Mouse (Mus musculus) kidney, postnatal 36 days (tissue): ENCODE measurements at regions not wholly inside any gene's neighbourhood (a gene's known extent, or its start where the extent isn't known, plus 50 kb on each side); places are given as distances from the start of the nearest gene placed in this dataset.

Source experiments
- DNase-seq, 2 experiments: peaks; one replicate each; pipeline ENCODE4 v3.0.0; 2021 to 2022; ENCODE audit warnings: mixed read lengths in 2 of 2

DNA sequence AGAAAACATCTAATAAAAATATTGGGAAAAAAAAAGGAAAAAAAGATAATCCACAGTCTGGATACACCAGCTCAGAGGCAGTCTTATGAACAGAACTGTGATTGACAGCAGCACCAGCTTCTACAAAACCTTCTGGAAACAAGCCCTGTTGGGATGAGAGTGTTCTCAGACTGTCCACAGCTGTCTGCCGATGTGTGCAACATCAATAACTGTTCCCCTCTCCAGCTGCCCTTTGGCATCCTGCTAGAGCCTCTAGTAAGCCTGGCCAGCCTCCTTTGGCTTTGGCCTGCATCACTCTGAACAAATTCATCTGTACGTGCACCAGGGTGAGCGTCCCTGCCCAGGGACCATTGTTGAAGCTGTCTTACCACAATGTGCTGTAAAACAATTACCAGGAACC is 137.0 kb upstream of the Irs2 start:
- DNase-seq = no peak

DNA sequence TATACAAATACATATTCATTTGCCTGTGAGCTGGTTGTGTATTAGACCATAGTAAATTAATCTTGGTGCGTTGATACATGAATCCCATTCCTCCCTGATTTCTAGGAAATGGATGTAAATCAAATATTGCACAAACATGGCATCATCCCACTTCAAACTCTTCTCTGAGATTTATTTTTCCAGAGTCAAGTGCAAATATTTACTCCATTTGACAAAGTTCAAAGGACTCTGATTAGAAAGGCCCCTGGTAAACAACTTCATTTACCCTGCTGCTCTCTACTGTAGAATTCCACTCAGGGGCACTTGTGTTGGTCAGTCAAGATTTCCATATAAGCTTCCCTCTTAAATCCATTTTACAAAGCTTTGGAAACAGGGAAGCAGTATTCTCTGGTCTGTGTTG is 132.3 kb upstream of the Irs2 start:
- no peak for DNase-seq

- no peak for DNase-seq
These were observed 131.0 kb upstream of the Irs2 start for GRCm38 (mm10) chr8:11139294-11139693.

- DNase-seq = no peak
These were observed 130.2 kb upstream of the Irs2 start for GRCm38 (mm10) chr8:11138302-11139020.

GRCm38 (mm10) chr8:11136566-11136965 is 128.3 kb upstream of the Irs2 start:
- no peak for DNase-seq

GRCm38 (mm10) chr8:11135135-11135534 is 126.9 kb upstream of the Irs2 start:
- DNase-seq = no peak

- no peak for DNase-seq
These were observed 126.3 kb upstream of the Irs2 start for GRCm38 (mm10) chr8:11134562-11134961.

DNA sequence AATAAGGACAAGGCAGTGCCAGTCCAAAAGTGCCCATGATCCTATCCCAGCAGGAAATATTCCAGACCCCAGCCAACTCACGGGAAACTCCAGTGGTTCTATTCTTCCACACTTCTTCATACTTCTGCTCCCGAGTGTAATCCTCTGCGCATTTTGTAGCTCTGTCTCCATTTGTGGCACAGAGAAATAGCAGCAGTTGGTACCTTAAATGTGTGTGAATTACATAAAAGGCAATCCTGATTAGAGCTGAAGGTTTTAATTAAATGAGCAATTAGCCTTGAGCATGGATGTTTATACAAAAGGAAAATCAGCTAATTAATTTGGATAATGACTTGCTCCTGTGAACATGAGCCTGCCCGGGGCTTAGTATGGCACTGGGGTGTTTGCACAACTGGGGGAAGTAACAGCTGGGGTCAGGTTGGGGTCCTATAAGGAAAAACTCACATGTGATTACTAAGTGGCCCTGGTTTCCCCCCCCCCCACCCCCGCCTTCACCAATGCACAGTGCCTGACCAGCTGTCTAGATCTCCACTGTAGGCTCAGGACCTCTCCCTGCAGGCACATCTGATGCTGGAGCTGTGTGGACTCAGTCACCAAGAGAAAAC is 110.9 kb upstream of the Irs2 start:
- no peak for DNase-seq

DNA sequence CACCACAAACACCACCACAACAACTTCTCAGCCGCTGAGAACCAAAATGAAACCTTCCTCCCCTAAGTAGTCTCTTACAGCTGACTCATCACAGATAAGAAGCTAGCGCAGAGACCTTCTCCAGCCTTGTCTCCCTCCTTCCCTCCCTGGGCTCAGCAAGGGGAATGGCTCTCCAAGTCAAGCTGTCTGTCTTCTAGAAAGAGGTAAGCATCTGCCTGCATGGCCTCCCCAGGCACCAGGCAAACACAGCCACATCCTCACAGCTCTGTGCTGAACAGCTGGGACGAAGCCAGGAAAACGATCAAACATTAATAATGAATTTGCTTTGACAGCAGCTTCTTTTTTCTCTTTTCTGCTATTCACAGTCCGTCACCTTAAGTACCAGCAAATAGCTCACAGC is 108.3 kb upstream of the Irs2 start:
- DNase-seq = peak; percentile 39 to 60

DNA sequence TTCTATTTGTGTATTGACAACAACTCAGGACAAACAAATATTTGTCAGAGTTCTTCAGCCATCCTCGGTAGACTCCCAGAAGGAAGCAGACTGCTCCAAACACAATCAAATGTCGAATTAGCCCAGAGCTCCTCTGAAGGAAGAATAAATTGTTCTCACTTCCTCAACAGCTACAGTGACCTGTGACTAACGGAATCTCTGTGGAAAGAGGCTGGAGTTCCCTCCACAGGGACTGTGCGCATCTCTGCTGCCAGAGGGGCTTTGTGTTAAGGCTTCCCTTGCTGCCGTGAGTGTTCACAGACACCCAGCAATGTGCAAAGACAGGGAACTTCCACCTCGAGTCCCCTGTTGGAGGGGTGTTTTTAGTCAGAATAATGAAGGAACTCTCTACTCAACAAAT is 107.0 kb upstream of the Irs2 start:
- DNase-seq = no peak

DNA sequence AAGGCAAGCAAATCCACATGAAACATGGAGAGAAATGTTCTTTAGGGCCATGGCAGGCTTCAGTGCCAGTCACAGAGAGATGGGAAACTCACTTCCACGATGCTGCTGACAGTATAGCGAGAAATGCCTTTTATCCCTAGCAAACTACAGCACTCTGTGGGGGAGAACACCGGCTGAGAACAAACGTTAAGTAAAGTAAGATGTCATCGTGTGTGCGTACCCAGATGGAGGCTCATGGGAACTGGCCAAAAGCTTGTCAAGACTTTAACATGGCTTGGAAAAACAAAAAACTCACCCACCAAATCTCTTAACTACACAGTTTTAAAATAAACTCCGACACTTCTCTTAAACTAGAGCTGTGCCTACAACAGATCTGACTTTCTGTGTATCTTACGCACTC is 106.3 kb upstream of the Irs2 start:
- no peak for DNase-seq

GRCm38 (mm10) chr8:11112908-11113532 is 104.8 kb upstream of the Irs2 start:
- peak; percentile 25 to 26 for DNase-seq

- no peak for DNase-seq
These were observed 103.7 kb upstream of the Irs2 start for GRCm38 (mm10) chr8:11111987-11112386.

- DNase-seq = no peak
These were observed 99.2 kb upstream of the Irs2 start for GRCm38 (mm10) chr8:11107435-11107834.

DNA sequence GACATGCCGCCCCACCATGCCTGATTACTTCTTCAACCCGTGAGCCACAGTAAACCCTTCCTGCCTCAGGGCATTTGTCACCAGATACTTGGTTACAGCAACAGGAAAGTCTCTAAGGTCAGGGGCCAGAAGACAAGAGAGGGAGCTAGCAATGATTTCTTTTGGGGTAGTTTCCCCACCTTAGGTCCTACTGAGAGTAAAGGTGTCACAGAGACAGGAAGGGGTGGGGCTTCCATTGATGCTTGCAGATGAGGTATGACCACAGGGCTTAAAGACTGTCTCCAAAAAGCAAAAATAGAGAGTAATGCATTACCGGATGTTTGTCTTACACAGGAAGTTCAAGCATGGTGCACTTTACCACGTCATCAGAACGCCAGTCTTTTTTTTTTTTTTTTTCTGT is 98.8 kb upstream of the Irs2 start:
- DNase-seq = no peak

GRCm38 (mm10) chr8:11103745-11104607 is 95.7 kb upstream of the Irs2 start:
- DNase-seq = no peak

DNA sequence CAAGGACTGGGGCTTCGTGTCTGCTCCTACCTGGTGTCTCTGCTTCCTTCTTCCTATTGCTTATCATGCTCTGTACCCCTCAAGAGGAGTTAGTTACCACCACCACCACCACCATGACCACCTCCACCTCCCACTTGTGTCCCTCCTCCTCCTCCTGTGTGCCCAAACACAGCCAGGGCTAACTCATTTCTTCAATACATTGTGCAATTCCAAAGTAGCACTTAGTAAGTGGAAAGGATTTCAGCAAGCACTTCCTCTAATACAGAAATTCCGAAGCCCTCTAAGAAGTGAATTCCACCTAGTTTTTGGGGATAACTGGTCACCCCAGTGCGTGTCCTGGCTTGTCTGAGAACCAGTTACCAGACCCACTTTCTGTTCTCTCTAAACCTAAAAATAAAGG is 92.1 kb upstream of the Irs2 start:
- no peak for DNase-seq

GRCm38 (mm10) chr8:11099591-11099855 is 91.3 kb upstream of the Irs2 start:
- DNase-seq = no peak

GRCm38 (mm10) chr8:11098790-11099590 is 90.7 kb upstream of the Irs2 start:
- DNase-seq = no peak

DNA sequence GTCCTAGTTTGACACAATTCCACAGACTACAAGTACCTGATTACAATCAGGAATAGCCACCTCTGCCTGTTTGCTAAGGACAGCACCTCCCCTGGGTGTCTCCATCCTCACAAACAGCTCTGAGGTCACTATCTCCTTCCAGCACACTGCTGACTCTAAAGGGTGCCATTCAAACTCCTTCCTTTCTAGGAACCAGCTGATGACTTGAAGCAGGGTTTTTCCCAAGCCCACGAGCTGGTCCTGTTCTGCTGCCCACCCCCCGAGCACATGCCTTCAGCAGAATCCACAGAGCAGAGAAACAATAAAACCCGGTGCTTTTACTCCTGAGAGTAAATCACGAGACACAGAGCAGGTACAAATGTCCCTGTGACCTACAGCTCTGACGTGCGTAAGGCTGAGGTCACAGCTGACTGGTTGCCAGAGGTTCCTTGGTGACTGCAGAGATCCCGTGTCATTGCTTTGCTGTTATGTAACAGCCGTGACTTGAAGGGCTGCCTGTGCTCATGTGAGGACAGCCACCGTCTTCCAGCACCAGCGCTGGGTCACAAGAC is 90.0 kb upstream of the Irs2 start:
- peak; percentile 82 to 84 for DNase-seq

DNA sequence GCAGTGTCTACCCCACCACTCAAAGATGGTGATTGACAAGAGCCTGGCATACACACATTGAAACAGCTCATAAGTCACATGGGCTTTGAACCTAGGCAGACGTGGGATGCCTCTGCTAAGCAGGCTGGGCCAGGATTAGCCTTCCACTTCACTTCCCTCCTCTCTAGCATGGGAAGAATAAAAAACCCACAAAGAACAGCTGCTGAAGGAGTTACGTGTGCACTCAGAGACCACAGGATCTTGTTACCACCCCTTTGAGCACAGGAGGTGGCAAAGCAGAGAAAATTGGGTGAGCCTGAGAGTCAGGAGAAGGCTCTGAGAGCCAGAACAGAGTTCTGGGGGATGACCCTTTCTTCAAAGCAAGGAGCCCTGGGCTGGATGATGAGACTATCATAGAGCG is 89.6 kb upstream of the Irs2 start:
- no peak for DNase-seq

- no peak for DNase-seq
These were observed 86.3 kb upstream of the Irs2 start for GRCm38 (mm10) chr8:11094516-11094915.

- DNase-seq = no peak
These were observed 84.1 kb upstream of the Irs2 start for GRCm38 (mm10) chr8:11092348-11092747.
